Mouse (Mus musculus): ENCODE data around the gene Nkiras1.
"Not testable (repeated sequence)": the region's sequence is repeated elsewhere in the genome, so short reads cannot be mapped to it uniquely, and the experiment has no call there.

- not testable (repeated sequence) for TF ChIP-seq EP300, CTCF (IDR thresholded peaks at IDR 0.05; ENCODE audit: low read depth)
These were observed 44.8 kb upstream of the Nkiras1 start for GRCm38 (mm10) chr14:18226181-18226580.
